Mouse (Mus musculus): Measurements from ENCODE around the gene Acer3.
"Not testable (repeated sequence)": the region's sequence is repeated elsewhere in the genome, so short reads cannot be mapped to it uniquely, and the experiment has no call there.

Gene Acer3

GRCm38 (mm10) chr7:98276263-98276662, 44.7 kb downstream of the Acer3 start:
- DNase-seq (ENCODE audit: low spot score) = no peak

- not testable (repeated sequence) for DNase-seq (ENCODE audit: low spot score)
Measured at GRCm38 (mm10) chr7:98268166-98268565, 52.8 kb downstream of the Acer3 start.

- no peak for DNase-seq (ENCODE audit: low spot score)
Measured at GRCm38 (mm10) chr7:98252520-98252919, 68.5 kb downstream of the Acer3 start.

GRCm38 (mm10) chr7:98236686-98237359, 84.2 kb downstream of the Acer3 start:
- peak; percentile 66 for DNase-seq (ENCODE audit: low spot score)

GRCm38 (mm10) chr7:98223796-98224195, 97.2 kb downstream of the Acer3 start:
- DNase-seq (ENCODE audit: low spot score) = no peak

- no peak for DNase-seq (ENCODE audit: low spot score)
Measured at GRCm38 (mm10) chr7:98216713-98217112, 104.3 kb downstream of the Acer3 start.

- DNase-seq (ENCODE audit: low spot score) = no peak
Measured at GRCm38 (mm10) chr7:98202946-98203345, 118.1 kb downstream of the Acer3 start.

- no peak for DNase-seq (ENCODE audit: low spot score)
Measured at GRCm38 (mm10) chr7:98201493-98202028, 119.4 kb downstream of the Acer3 start.

GRCm38 (mm10) chr7:98200396-98200795, 120.6 kb downstream of the Acer3 start:
- no peak for DNase-seq (ENCODE audit: low spot score)

- no peak for DNase-seq (ENCODE audit: low spot score)
Measured at GRCm38 (mm10) chr7:98199381-98199780, 121.6 kb downstream of the Acer3 start, which contains the start of gene B3gnt6. TSS of gene B3gnt6 (minus strand) at chr7:98199481.

GRCm38 (mm10) chr7:98195151-98195801, 125.7 kb downstream of the Acer3 start:
- no peak for DNase-seq (ENCODE audit: low spot score)

GRCm38 (mm10) chr7:98194026-98194792, 126.8 kb downstream of the Acer3 start:
- no peak for DNase-seq (ENCODE audit: low spot score)

GRCm38 (mm10) chr7:98193515-98194025, 127.4 kb downstream of the Acer3 start:
- DNase-seq (ENCODE audit: low spot score) = peak; percentile 38

- no peak for DNase-seq (ENCODE audit: low spot score)
Measured at GRCm38 (mm10) chr7:98191571-98192250, 129.3 kb downstream of the Acer3 start.

- no peak for DNase-seq (ENCODE audit: low spot score)
Measured at GRCm38 (mm10) chr7:98190578-98190977, 130.4 kb downstream of the Acer3 start.

GRCm38 (mm10) chr7:98189745-98190144, 131.3 kb downstream of the Acer3 start:
- no peak for DNase-seq (ENCODE audit: low spot score)

GRCm38 (mm10) chr7:98188680-98189079, 132.3 kb downstream of the Acer3 start:
- DNase-seq (ENCODE audit: low spot score) = no peak

- no peak for DNase-seq (ENCODE audit: low spot score)
Measured at GRCm38 (mm10) chr7:98188238-98188637, 132.8 kb downstream of the Acer3 start.

- not testable (repeated sequence) for DNase-seq (ENCODE audit: low spot score)
Measured at GRCm38 (mm10) chr7:98187332-98187731, 133.7 kb downstream of the Acer3 start.

- DNase-seq (ENCODE audit: low spot score) = peak; percentile 49
Measured at GRCm38 (mm10) chr7:98186637-98187036, 134.4 kb downstream of the Acer3 start.

GRCm38 (mm10) chr7:98185326-98185725, 135.7 kb downstream of the Acer3 start:
- DNase-seq (ENCODE audit: low spot score) = peak; percentile 44
